Mouse (Mus musculus) lung, postnatal 36 days (tissue): ENCODE measurements around the gene 1700013G24Rik.

ENCODE experiments used
- DNase-seq: peaks from one replicate; pipeline ENCODE4 v3.0.0; 2022; ENCODE audit warnings: mixed read lengths

The 1700013G24Rik gene

GRCm38 (mm10) chr4:137476761-137477237 lies 23.7 kb downstream of the 1700013G24Rik start:
- peak; percentile 52 for DNase-seq

- DNase-seq: no peak
Observed at GRCm38 (mm10) chr4:137477611-137478010, 24.5 kb downstream of the 1700013G24Rik start.

GRCm38 (mm10) chr4:137478306-137478705 lies 25.2 kb downstream of the 1700013G24Rik start:
- DNase-seq: no peak

GRCm38 (mm10) chr4:137479757-137480156 lies 26.7 kb downstream of the 1700013G24Rik start:
- no peak for DNase-seq

GRCm38 (mm10) chr4:137480191-137480992 lies 27.3 kb downstream of the 1700013G24Rik start:
- DNase-seq: no peak

- DNase-seq: no peak
Observed at GRCm38 (mm10) chr4:137480993-137481340, 27.9 kb downstream of the 1700013G24Rik start.

- DNase-seq: no peak
Observed at GRCm38 (mm10) chr4:137481381-137482030, 28.4 kb downstream of the 1700013G24Rik start.

- peak; percentile 53 for DNase-seq
Observed at GRCm38 (mm10) chr4:137483871-137484270, 30.8 kb downstream of the 1700013G24Rik start.

GRCm38 (mm10) chr4:137484586-137484985 lies 31.5 kb downstream of the 1700013G24Rik start:
- DNase-seq: peak; percentile 60

- DNase-seq: peak; percentile 45
Observed at GRCm38 (mm10) chr4:137485258-137485960, 32.3 kb downstream of the 1700013G24Rik start.

- no peak for DNase-seq
Observed at GRCm38 (mm10) chr4:137486081-137487014, 33.3 kb downstream of the 1700013G24Rik start.

GRCm38 (mm10) chr4:137487286-137488000 lies 34.4 kb downstream of the 1700013G24Rik start:
- peak; percentile 68 for DNase-seq

- DNase-seq: no peak
Observed at GRCm38 (mm10) chr4:137488038-137488437, 35.0 kb downstream of the 1700013G24Rik start.

GRCm38 (mm10) chr4:137488571-137489303 lies 35.7 kb downstream of the 1700013G24Rik start:
- DNase-seq: no peak

- no peak for DNase-seq
Observed at GRCm38 (mm10) chr4:137489996-137490395, 36.9 kb downstream of the 1700013G24Rik start.

GRCm38 (mm10) chr4:137492563-137492962 lies 39.5 kb downstream of the 1700013G24Rik start:
- DNase-seq: no peak

- DNase-seq: no peak
Observed at GRCm38 (mm10) chr4:137493187-137493586, 40.1 kb downstream of the 1700013G24Rik start.

- DNase-seq: no peak
Observed at GRCm38 (mm10) chr4:137494751-137495500, 41.8 kb downstream of the 1700013G24Rik start.

- no peak for DNase-seq
Observed at GRCm38 (mm10) chr4:137495501-137496100, 42.5 kb downstream of the 1700013G24Rik start.

- DNase-seq: no peak
Observed at GRCm38 (mm10) chr4:137497367-137497766, 44.3 kb downstream of the 1700013G24Rik start.
